Mouse (Mus musculus) lung, postnatal 4 days (tissue): Measurements from ENCODE around the gene Fndc3a.
A peak's percentile ranks its signal among the peaks of the same experiment; 100 is the strongest.

Source experiments
- DNase-seq, 2 experiments: peaks; one replicate each; pipeline ENCODE4 v3.0.0; 2021

Fndc3a gene

GRCm38 (mm10) chr14:72670987-72671386, 38.8 kb downstream of the Fndc3a start:
- no peak for DNase-seq

- no peak for DNase-seq
Measured at GRCm38 (mm10) chr14:72649268-72649667, 60.5 kb downstream of the Fndc3a start.

- no peak for DNase-seq
Measured at GRCm38 (mm10) chr14:72645512-72645911, 64.3 kb downstream of the Fndc3a start.

- no peak for DNase-seq
Measured at GRCm38 (mm10) chr14:72644620-72645019, 65.2 kb downstream of the Fndc3a start.

GRCm38 (mm10) chr14:72638507-72638906, 71.3 kb downstream of the Fndc3a start:
- no peak for DNase-seq

GRCm38 (mm10) chr14:72633571-72633970, 76.2 kb downstream of the Fndc3a start:
- DNase-seq: no peak

- DNase-seq: no peak
Measured at GRCm38 (mm10) chr14:72625411-72625810, 84.4 kb downstream of the Fndc3a start.

GRCm38 (mm10) chr14:72604077-72604476, 105.7 kb downstream of the Fndc3a start:
- no peak for DNase-seq

GRCm38 (mm10) chr14:72603194-72603521, 106.6 kb downstream of the Fndc3a start:
- no peak for DNase-seq

- peak; percentile 89 to 90 for DNase-seq
Measured at GRCm38 (mm10) chr14:72602521-72603193, 107.1 kb downstream of the Fndc3a start.

GRCm38 (mm10) chr14:72601381-72602305, 108.2 kb downstream of the Fndc3a start:
- no peak for DNase-seq

- DNase-seq: no peak
Measured at GRCm38 (mm10) chr14:72600375-72600774, 109.4 kb downstream of the Fndc3a start.

GRCm38 (mm10) chr14:72598976-72599740, 110.6 kb downstream of the Fndc3a start:
- no peak for DNase-seq

GRCm38 (mm10) chr14:72594191-72594590, 115.6 kb downstream of the Fndc3a start:
- no peak for DNase-seq

GRCm38 (mm10) chr14:72589415-72589814, 120.4 kb downstream of the Fndc3a start:
- no peak for DNase-seq

- DNase-seq: no peak
Measured at GRCm38 (mm10) chr14:72582979-72583378, 126.8 kb downstream of the Fndc3a start.

- no peak for DNase-seq
Measured at GRCm38 (mm10) chr14:72580991-72581390, 128.8 kb downstream of the Fndc3a start.

- DNase-seq: no peak
Measured at GRCm38 (mm10) chr14:72576283-72576682, 133.5 kb downstream of the Fndc3a start.

GRCm38 (mm10) chr14:72563941-72564340, 145.9 kb downstream of the Fndc3a start:
- DNase-seq: peak in 1 of 2 experiments; percentile 17

GRCm38 (mm10) chr14:72558795-72559194, 151.0 kb downstream of the Fndc3a start:
- no peak for DNase-seq

- no peak for DNase-seq
Measured at GRCm38 (mm10) chr14:72555846-72556245, 154.0 kb downstream of the Fndc3a start.

- DNase-seq: no peak
Measured at GRCm38 (mm10) chr14:72536392-72537017, 173.3 kb downstream of the Fndc3a start.

- no peak for DNase-seq
Measured at GRCm38 (mm10) chr14:72533862-72534261, 175.9 kb downstream of the Fndc3a start.
